Mouse (Mus musculus) naive thymus-derived CD4-positive, alpha-beta T cell, adult 2 months (primary cell): Measurements from ENCODE around the gene Rpl41.
"Not testable (repeated sequence)": the region's sequence is repeated elsewhere in the genome, so short reads cannot be mapped to it uniquely, and the experiment has no call there.

Source experiments
- DNase-seq: peaks from one replicate; pipeline ENCODE4 v3.0.0-alpha.2; 2011; ENCODE audit warnings: low read depth

Rpl41 gene

GRCm38 (mm10) chr10:128555567-128555966 lies 6.5 kb upstream of the Rpl41 start:
- DNase-seq, result not testable (repeated sequence)

GRCm38 (mm10) chr10:128550144-128550823 lies 1.2 kb upstream of the Rpl41 start:
- not testable (repeated sequence) for DNase-seq

- DNase-seq, result peak; percentile 50
These were observed 565 bp upstream of the Rpl41 start for GRCm38 (mm10) chr10:128549682-128550057.

GRCm38 (mm10) chr10:128548051-128548791 lies 884 bp downstream of the Rpl41 start:
- DNase-seq, result not testable (repeated sequence)

GRCm38 (mm10) chr10:128547361-128548032 lies 1.6 kb downstream of the Rpl41 start, which contains the start of gene Zc3h10:
Gene Zc3h10, minus strand, starts transcription at chr10:128547774.
- peak; percentile 98 for DNase-seq

GRCm38 (mm10) chr10:128546787-128547186 lies 2.3 kb downstream of the Rpl41 start:
- DNase-seq, result no peak

- DNase-seq, result peak; percentile 75
These were observed 2.7 kb downstream of the Rpl41 start for GRCm38 (mm10) chr10:128546361-128546760.

- DNase-seq, result no peak
These were observed 3.6 kb downstream of the Rpl41 start for GRCm38 (mm10) chr10:128545570-128545898.

- no peak for DNase-seq
These were observed 4.2 kb downstream of the Rpl41 start for GRCm38 (mm10) chr10:128544674-128545569.

GRCm38 (mm10) chr10:128544151-128544657 lies 4.9 kb downstream of the Rpl41 start:
- DNase-seq, result no peak

GRCm38 (mm10) chr10:128543100-128543499 lies 6.0 kb downstream of the Rpl41 start:
- DNase-seq, result no peak

- no peak for DNase-seq
These were observed 10.7 kb downstream of the Rpl41 start for GRCm38 (mm10) chr10:128538340-128538870.

GRCm38 (mm10) chr10:128536266-128536940 lies 12.7 kb downstream of the Rpl41 start:
- peak; percentile 97 for DNase-seq

- no peak for DNase-seq
These were observed 13.4 kb downstream of the Rpl41 start for GRCm38 (mm10) chr10:128535624-128536265.

GRCm38 (mm10) chr10:128535206-128535605 lies 13.9 kb downstream of the Rpl41 start:
- DNase-seq, result no peak

- no peak for DNase-seq
These were observed 22.4 kb downstream of the Rpl41 start for GRCm38 (mm10) chr10:128526366-128527356.

GRCm38 (mm10) chr10:128525671-128526308 lies 23.3 kb downstream of the Rpl41 start, which contains the start of gene Esyt1:
Gene Esyt1, minus strand, starts transcription at chr10:128525871.
- peak; percentile 96 for DNase-seq
